Comparison of ENCODE assay signal across 12 mouse cellular contexts in genomic region chr12:119157068-119157467, GRCm38 (mm10).
DNase-seq lines count a peak whose midpoint lies in the region; ATAC-seq and TF ChIP-seq lines count a peak whose summit lies in the region.
"Had no signal": no experiment of that assay in that cellular context is flagged by ENCODE, and none has a peak within 500 bp of the region (broad histone marks: within the 10 kb centered on the region; RNA-seq: fewer than 3 reads in every experiment).

No protein-coding gene starts in this region.

- no peak for TF ChIP-seq POLR2A in lung, adult 2 months (IDR thresholded peaks at IDR 0.05; ENCODE audit: borderline replicate concordance, extremely low read depth, low read depth, low read length)
- TF ChIP-seq POLR2A in CH12.LX (IDR thresholded peaks at IDR 0.05; ENCODE audit: low read depth, low read length), result no peak

- no peaks in the 10 kb centered on the region for H3K27me3 ChIP-seq in CH12.LX (replicated peaks)

- H3K4me1 ChIP-seq in lung, adult 2 months (ENCODE audit: control insufficient read depth, insufficient read depth, low read length), result no peaks in the 10 kb centered on the region
- peaks cover 0 to 3% of the 10 kb centered on the region in 2 experiments; a peak in 2 of 4 replicates for H3K4me1 ChIP-seq in CH12.LX (ENCODE audit: control insufficient read depth in 1 of 2, insufficient read depth in 2 of 2)
- H3K4me1 ChIP-seq: limb, embryonic 10.5 days had no signal

- peak overlapping the region; percentile 34 for H3K4me3 ChIP-seq in lung, adult 2 months (replicated peaks; ENCODE audit: extremely low read depth, low read depth, low read length)
- no peak overlapping the region for H3K4me3 ChIP-seq in CH12.LX (replicated peaks in 1 of 3; ENCODE audit: low read depth in 2 of 3, low read length in 2 of 3, poor library complexity in 1 of 3)
- H3K4me3 ChIP-seq: limb, embryonic 10.5 days had no signal

- TF ChIP-seq EP300 in CH12.LX (IDR thresholded peaks at IDR 0.05; ENCODE audit: low read length), result peak; percentile 83

- ATAC-seq in neutrophil, adult 5-6 weeks (ENCODE audit: extremely low read depth, insufficient number of reproducible peaks, low FRiP score, poor library complexity, severe bottlenecking), result peak; percentile 97

- no peaks in the 10 kb centered on the region for H3K36me3 ChIP-seq in CH12.LX (replicated peaks in 1 of 2; ENCODE audit: control insufficient read depth in 1 of 2, insufficient read depth in 1 of 2, low read length in 1 of 2)
- H3K36me3 ChIP-seq: limb, embryonic 10.5 days had no signal

- 46% methylated on average over 3 of the region's 3 CpGs for WGBS in lung, adult 2 months

- TF ChIP-seq RAD21 in CH12.LX (IDR thresholded peaks at IDR 0.05; ENCODE audit: low read depth, low read length), result no peak; the same call in 1 of the 2 replicates

- no peak overlapping the region for H3K27ac ChIP-seq in CH12.LX (ENCODE audit: insufficient read depth, low read depth)
- H3K27ac ChIP-seq: hindbrain, embryonic 14.5 days; limb, embryonic 10.5 days had no signal

- H3K9me3 ChIP-seq in CH12.LX (replicated peaks; ENCODE audit: low read length), result no peaks in the 10 kb centered on the region
- H3K9me3 ChIP-seq: limb, embryonic 10.5 days had no signal

- in situ Hi-C loops in CH12.LX (cut with MboI; ENCODE audit: low pct_ligation_motif_present, low pct_unique_long_range_greater_than_20kb, low sequenced_read_pairs), result no loop called here

- no peaks in the 10 kb centered on the region for H3K79me2 ChIP-seq in CH12.LX (replicated peaks; ENCODE audit: control insufficient read depth, extremely low read depth, insufficient read depth, poor library complexity, severe bottlenecking)

- no peak for TF ChIP-seq CTCF in lung, adult 2 months (IDR thresholded peaks at IDR 0.05; ENCODE audit: insufficient read depth, low read length)
- no peak for TF ChIP-seq CTCF in CH12.LX (conservative IDR thresholded peaks at IDR 0.05 in 1 of 2, IDR thresholded peaks at IDR 0.05 in 1 of 2; ENCODE audit: low read depth in 2 of 2, low read length in 2 of 2)

- no peak overlapping the region; the same call in 1 of the 2 replicates for H3K9ac ChIP-seq in CH12.LX (ENCODE audit: insufficient read depth, low read depth)
- H3K9ac ChIP-seq: hindbrain, embryonic 14.5 days had no signal

- H3K4me2 ChIP-seq in CH12.LX (ENCODE audit: insufficient read depth, low read depth, poor library complexity, severe bottlenecking), result 0 out of 2 replicates have a peak overlapping the region, but pooled peaks have one; percentile 56
- H3K4me2 ChIP-seq: heart, embryonic 11.5 days; hindbrain, embryonic 14.5 days had no signal

- DNase-seq in lung, adult 2 months, result no peak
- DNase-seq in lung, postnatal 14 days, result no peak
- peak; percentile 45 for DNase-seq in CH12.LX (ENCODE audit: extremely low read depth)
- peak; percentile 72 for DNase-seq in induced T-regulatory cell, adult 2 months (ENCODE audit: low read depth)
- DNase-seq in embryo, embryonic 10.5 days (ENCODE audit: low spot score), result no peak
- no peak for DNase-seq in urinary bladder, postnatal 4 days (ENCODE audit: low spot score in 2 of 2)
- DNase-seq: layer of hippocampus, adult 9-11 months; thymus, postnatal 25 days had no signal

- dilution Hi-C loops in CH12.LX (cut with MboI; ENCODE audit: extremely low pct_ligation_motif_present, extremely low pct_unique_long_range_greater_than_20kb, low sequenced_read_pairs), result no loop called here

TF ChIP-seq in CH12.LX, 34 proteins besides CTCF, POLR2A, EP300 and RAD21:
- TF ChIP-seq IRF4 (IDR thresholded peaks at IDR 0.05; ENCODE audit: low read depth, low read length) (peak; percentile 84), HCFC1 (IDR thresholded peaks at IDR 0.05; ENCODE audit: low read depth, low read length) (0 out of 2 replicates have a peak, but pooled peaks have one; percentile 23), JUND (conservative IDR thresholded peaks at IDR 0.05; ENCODE audit: low read depth, low read length) (peak; percentile 42; the same call in 1 of the 2 replicates), MAFK (IDR thresholded peaks at IDR 0.05; ENCODE audit: insufficient replicate concordance, low read length) (0 out of 2 replicates have a peak, but pooled peaks have one; percentile 25), GABPA (IDR thresholded peaks at IDR 0.05; ENCODE audit: insufficient replicate concordance, low read depth, low read length) (no peak), MEF2A (IDR thresholded peaks at IDR 0.05; ENCODE audit: borderline replicate concordance, low read depth, low read length) (0 out of 2 replicates have a peak, but pooled peaks have one; percentile 32), ETS1 (conservative IDR thresholded peaks at IDR 0.05; ENCODE audit: low read depth, low read length) (peak; percentile 47), SMC3 (IDR thresholded peaks at IDR 0.05; ENCODE audit: low read depth, low read length) (no peak)

Comparison
In these comparisons a context has a peak if more than half of its experiments do, and no peak if none do; other contexts are left out.
1. DNase-seq: peak in CH12.LX (single experiment) and induced T-regulatory cell, adult 2 months (single experiment); none in lung, adult 2 months (single experiment), lung, postnatal 14 days (single experiment), embryo, embryonic 10.5 days (single experiment) and urinary bladder, postnatal 4 days (0 of 2).